Mouse (Mus musculus): Measurements from ENCODE around the gene Tnks2. TPM values are rescaled to one million over a fixed set of nuclear protein-coding genes. Genes with fewer than 3 reads are reported as not detected.

Gene Tnks2
- polyA plus RNA-seq, 1 experiment from 2014 or later, result 73.8 TPM

DNA sequence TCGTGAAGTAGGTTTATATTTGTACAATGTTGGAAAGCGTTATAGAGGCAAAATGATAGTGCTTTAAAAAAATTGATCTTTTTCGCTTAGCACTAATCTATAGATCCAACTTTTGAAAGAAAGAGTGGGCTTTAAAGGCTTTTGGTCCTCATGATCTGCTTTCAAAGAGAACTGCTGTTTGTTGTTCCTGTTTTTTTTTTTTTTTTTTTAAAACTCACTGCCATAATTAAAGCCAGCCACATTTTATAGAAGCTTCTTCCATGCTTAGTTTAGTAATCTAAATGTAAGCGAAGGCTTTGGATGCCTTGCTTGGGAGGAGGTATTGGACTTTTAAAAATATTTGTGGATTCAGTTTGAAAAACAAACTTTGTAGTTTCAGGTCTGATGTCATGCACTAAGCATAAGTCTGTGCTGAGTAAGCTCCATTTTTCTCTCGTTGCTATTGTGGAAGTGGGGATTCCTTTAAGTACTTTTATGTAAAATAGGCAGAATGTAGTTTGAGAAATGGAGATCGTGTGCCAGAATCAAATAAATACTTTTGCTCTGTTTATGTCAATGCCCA is 93.8 kb downstream of the Tnks2 start:
- ATAC-seq (replicated peaks; ENCODE audit: low FRiP score, low TSS enrichment, low read depth) (no peak), DNase-seq (ENCODE audit: low spot score) (no peak)
- H3K27me3 ChIP-seq (replicated peaks; ENCODE audit: control insufficient read depth, insufficient read depth, low read length), result no peaks in the 10 kb centered on the region
- no peaks in the 10 kb centered on the region for H3K9me3 ChIP-seq (ENCODE audit: control insufficient read depth, low read length)
- no peak overlapping the region for H3K9ac ChIP-seq (ENCODE audit: low read length)
- H3K4me1 ChIP-seq (replicated peaks; ENCODE audit: control insufficient read depth, insufficient read depth, low read length), result peaks cover 13% of the 10 kb centered on the region
- H3K4me3 ChIP-seq (ENCODE audit: low read depth, low read length), result no peak overlapping the region
- no peak overlapping the region for H3K27ac ChIP-seq (ENCODE audit: low read depth)
- WGBS, result 85% methylated on average over 6 of the region's 6 CpGs
- H3K36me3 ChIP-seq (ENCODE audit: control insufficient read depth, insufficient read depth, low read length), result no peaks in the 10 kb centered on the region
- H3K4me2 ChIP-seq (ENCODE audit: low read length), result peak overlapping the region; percentile 66

DNA sequence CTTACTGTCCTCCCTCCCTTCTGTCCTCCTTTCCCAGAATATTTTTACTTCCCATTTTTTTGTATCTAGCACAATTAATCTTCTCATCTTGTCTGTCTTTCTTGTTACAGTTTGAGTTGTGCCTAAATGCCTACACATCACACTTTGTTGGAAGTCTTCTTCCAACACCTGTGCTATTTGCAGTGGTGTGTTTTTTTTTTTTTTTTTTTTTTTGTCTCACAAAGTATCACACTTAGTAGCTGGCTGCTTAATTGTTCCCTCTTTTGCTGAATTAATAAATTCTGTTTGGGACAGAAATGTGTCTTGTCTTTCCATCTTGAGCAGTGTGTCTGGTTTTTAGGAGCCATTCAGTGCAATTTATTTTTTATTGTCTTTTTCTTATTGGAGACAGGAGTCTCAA is 95.8 kb downstream of the Tnks2 start:
- no peak for DNase-seq (ENCODE audit: low spot score)
- Histone ChIP-seq H3K9ac (ENCODE audit: low read length) (no peak overlapping the region), H3K27me3 (replicated peaks; ENCODE audit: control insufficient read depth, insufficient read depth, low read length) (no peaks in the 10 kb centered on the region), H3K4me1 (replicated peaks; ENCODE audit: control insufficient read depth, insufficient read depth, low read length) (peaks cover 13% of the 10 kb centered on the region), H3K27ac (ENCODE audit: low read depth) (no peak overlapping the region), H3K36me3 (ENCODE audit: control insufficient read depth, insufficient read depth, low read length) (no peaks in the 10 kb centered on the region), H3K4me2 (ENCODE audit: low read length) (no peak overlapping the region), H3K4me3 (ENCODE audit: low read depth, low read length) (no peak overlapping the region), H3K9me3 (ENCODE audit: control insufficient read depth, low read length) (no peaks in the 10 kb centered on the region)
- ATAC-seq (replicated peaks; ENCODE audit: low FRiP score, low TSS enrichment, low read depth), result no peak

DNA sequence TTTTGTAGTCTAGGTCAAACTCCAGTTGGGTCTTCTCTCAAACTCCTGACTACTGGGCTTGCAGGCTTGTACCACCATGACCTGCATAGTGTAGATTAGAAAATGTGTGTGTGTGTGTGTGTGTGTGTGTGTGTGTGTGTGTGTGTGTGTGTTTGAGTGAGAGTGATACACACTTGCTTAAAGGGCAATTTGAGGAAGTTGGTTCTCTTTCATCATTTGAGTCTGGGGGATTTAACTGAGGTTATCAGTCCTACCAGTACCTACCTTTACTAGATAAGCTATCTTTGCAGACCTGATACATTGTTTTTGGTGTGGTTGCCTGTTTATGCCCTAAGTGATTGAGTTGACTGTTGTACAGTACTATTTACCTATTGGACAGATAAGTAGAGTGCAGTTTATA is 98.1 kb downstream of the Tnks2 start:
- Histone ChIP-seq H3K9ac (ENCODE audit: low read length) (no peak overlapping the region), H3K9me3 (ENCODE audit: control insufficient read depth, low read length) (no peaks in the 10 kb centered on the region), H3K4me1 (replicated peaks; ENCODE audit: control insufficient read depth, insufficient read depth, low read length) (peaks cover 5% of the 10 kb centered on the region), H3K36me3 (ENCODE audit: control insufficient read depth, insufficient read depth, low read length) (no peaks in the 10 kb centered on the region), H3K27me3 (replicated peaks; ENCODE audit: control insufficient read depth, insufficient read depth, low read length) (no peaks in the 10 kb centered on the region), H3K27ac (ENCODE audit: low read depth) (no peak overlapping the region), H3K4me2 (ENCODE audit: low read length) (no peak overlapping the region), H3K4me3 (ENCODE audit: low read depth, low read length) (no peak overlapping the region)
- DNase-seq (ENCODE audit: low spot score) (no peak), ATAC-seq (replicated peaks; ENCODE audit: low FRiP score, low TSS enrichment, low read depth) (no peak)

DNA sequence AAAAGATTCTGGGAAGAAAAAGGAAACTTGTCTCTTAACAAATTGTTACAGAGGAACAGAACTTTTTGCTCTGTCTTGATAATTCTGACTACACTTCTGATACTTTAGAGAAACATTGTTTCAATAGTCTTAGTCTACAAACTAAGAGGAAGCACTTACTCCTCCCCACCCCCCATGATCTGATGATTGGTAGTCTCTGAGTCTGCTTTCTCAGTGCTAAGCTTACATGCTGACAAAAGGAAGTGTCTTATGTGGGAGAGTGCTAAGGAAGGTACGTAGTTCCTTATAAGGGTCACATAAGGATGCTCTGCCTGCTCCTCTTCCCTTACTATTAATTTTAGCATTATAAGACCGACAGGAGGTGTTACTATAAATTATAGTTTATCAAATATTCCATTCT is 98.6 kb downstream of the Tnks2 start:
- Histone ChIP-seq H3K27me3 (replicated peaks; ENCODE audit: control insufficient read depth, insufficient read depth, low read length) (no peaks in the 10 kb centered on the region), H3K9ac (ENCODE audit: low read length) (no peak overlapping the region), H3K4me1 (replicated peaks; ENCODE audit: control insufficient read depth, insufficient read depth, low read length) (peaks cover under 1% of the 10 kb centered on the region), H3K36me3 (ENCODE audit: control insufficient read depth, insufficient read depth, low read length) (no peaks in the 10 kb centered on the region), H3K4me2 (ENCODE audit: low read length) (no peak overlapping the region), H3K4me3 (ENCODE audit: low read depth, low read length) (no peak overlapping the region), H3K27ac (ENCODE audit: low read depth) (no peak overlapping the region), H3K9me3 (ENCODE audit: control insufficient read depth, low read length) (no peaks in the 10 kb centered on the region)
- WGBS, result 86% methylated on average over 2 of the region's 2 CpGs
- DNase-seq (ENCODE audit: low spot score) (no peak), ATAC-seq (replicated peaks; ENCODE audit: low FRiP score, low TSS enrichment, low read depth) (no peak)

DNA sequence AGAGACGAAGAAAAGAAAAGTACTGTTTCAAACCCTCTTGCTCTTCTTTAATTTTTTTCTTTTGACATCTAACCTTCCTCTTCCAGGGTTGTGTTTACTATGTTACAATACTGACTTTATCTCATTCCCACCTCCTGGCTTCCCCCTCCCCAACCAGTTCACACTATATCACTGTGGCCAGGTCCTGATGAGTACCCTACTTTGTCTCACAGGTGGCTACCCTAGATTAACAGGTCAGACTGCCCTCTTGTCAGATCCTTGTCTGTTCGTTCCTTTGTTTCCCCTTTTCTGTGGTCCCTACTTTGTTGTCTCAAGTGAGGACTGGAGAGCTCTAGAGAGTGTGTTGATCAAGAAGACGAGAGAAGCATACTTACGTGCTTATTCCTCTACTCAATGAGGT is 102.3 kb downstream of the Tnks2 start:
- no peak overlapping the region for H3K4me2 ChIP-seq (ENCODE audit: low read length)
- H3K36me3 ChIP-seq (ENCODE audit: control insufficient read depth, insufficient read depth, low read length), result no peaks in the 10 kb centered on the region
- no peak overlapping the region for H3K27ac ChIP-seq (ENCODE audit: low read depth)
- H3K27me3 ChIP-seq (replicated peaks; ENCODE audit: control insufficient read depth, insufficient read depth, low read length), result no peaks in the 10 kb centered on the region
- no peak overlapping the region for H3K9ac ChIP-seq (ENCODE audit: low read length)
- no peaks in the 10 kb centered on the region for H3K4me1 ChIP-seq (replicated peaks; ENCODE audit: control insufficient read depth, insufficient read depth, low read length)
- DNase-seq (ENCODE audit: low spot score), result no peak
- WGBS, result 86% methylated on average over 4 of the region's 4 CpGs
- ATAC-seq (replicated peaks; ENCODE audit: low FRiP score, low TSS enrichment, low read depth), result no peak
- H3K9me3 ChIP-seq (ENCODE audit: control insufficient read depth, low read length), result no peaks in the 10 kb centered on the region
- H3K4me3 ChIP-seq (ENCODE audit: low read depth, low read length), result no peak overlapping the region

DNA sequence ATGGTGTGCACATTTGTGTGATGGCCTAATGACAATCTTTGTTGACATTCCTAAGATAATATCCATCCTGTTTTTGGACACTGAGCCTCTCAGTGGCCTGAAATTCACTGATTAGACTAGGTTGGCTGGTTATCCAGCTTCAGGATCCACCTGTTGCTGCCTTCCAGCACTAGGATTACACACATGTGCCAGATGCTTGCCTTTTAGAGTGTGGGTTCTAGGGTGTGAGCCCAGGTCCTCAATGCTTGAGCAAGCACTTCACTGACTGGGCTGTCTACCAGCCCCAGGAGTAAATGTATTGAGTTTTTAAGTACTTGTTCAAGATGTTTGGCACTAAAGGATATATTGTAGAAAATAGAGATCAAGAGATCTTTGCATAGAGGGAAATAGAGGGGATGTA is 104.0 kb downstream of the Tnks2 start:
- no peaks in the 10 kb centered on the region for H3K36me3 ChIP-seq (ENCODE audit: control insufficient read depth, insufficient read depth, low read length)
- no peak for ATAC-seq (replicated peaks; ENCODE audit: low FRiP score, low TSS enrichment, low read depth)
- no peak for DNase-seq (ENCODE audit: low spot score)
- no peaks in the 10 kb centered on the region for H3K4me1 ChIP-seq (replicated peaks; ENCODE audit: control insufficient read depth, insufficient read depth, low read length)
- H3K4me3 ChIP-seq (ENCODE audit: low read depth, low read length), result no peak overlapping the region
- no peaks in the 10 kb centered on the region for H3K27me3 ChIP-seq (replicated peaks; ENCODE audit: control insufficient read depth, insufficient read depth, low read length)
- H3K4me2 ChIP-seq (ENCODE audit: low read length), result no peak overlapping the region
- H3K9me3 ChIP-seq (ENCODE audit: control insufficient read depth, low read length), result no peaks in the 10 kb centered on the region
- no peak overlapping the region for H3K9ac ChIP-seq (ENCODE audit: low read length)
- H3K27ac ChIP-seq (ENCODE audit: low read depth), result no peak overlapping the region

DNA sequence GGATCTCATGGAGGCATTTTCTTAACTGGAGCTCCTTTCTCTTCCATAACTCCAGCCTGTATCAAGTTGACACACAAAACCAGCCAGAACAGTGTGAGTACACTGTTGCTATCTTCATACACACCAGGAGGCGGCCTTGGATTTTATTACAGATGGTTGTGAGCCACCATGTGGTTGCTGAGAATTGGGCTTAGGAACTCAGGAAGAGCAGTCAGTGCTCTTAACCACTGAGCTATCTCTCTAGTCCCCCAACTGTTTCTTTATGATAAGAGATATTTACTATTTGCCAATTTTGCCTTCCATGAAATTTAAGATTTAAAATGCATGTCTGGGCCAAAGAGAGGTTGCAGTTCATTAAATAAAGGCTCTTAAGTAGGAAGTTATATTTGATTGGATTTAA is 106.0 kb downstream of the Tnks2 start:
- Histone ChIP-seq H3K9ac (ENCODE audit: low read length) (no peak overlapping the region), H3K4me3 (ENCODE audit: low read depth, low read length) (no peak overlapping the region), H3K27ac (ENCODE audit: low read depth) (no peak overlapping the region), H3K27me3 (replicated peaks; ENCODE audit: control insufficient read depth, insufficient read depth, low read length) (no peaks in the 10 kb centered on the region), H3K4me1 (replicated peaks; ENCODE audit: control insufficient read depth, insufficient read depth, low read length) (no peaks in the 10 kb centered on the region), H3K36me3 (ENCODE audit: control insufficient read depth, insufficient read depth, low read length) (0 out of 2 replicates have a peak, but pooled peaks cover 4% of the 10 kb centered on the region), H3K9me3 (ENCODE audit: control insufficient read depth, low read length) (no peaks in the 10 kb centered on the region), H3K4me2 (ENCODE audit: low read length) (no peak overlapping the region)
- 84% methylated on average over 1 of the region's 1 CpGs for WGBS
- DNase-seq (ENCODE audit: low spot score) (no peak), ATAC-seq (replicated peaks; ENCODE audit: low FRiP score, low TSS enrichment, low read depth) (no peak)

Other genes with a start within 250 kb of the Tnks2 start
- 10.0 and 11.7 TPM in 2 replicates for gene Ppp1r3c, start 97.6 kb upstream of the Tnks2 start, polyA plus RNA-seq (2014; fragmentation: Nextera tagmentation; extraction: Ambion mirVana)
- gene Fgfbp3, start 85.4 kb downstream of the Tnks2 start, polyA plus RNA-seq (2014; fragmentation: Nextera tagmentation; extraction: Ambion mirVana), result 3.5 and 3.8 TPM in 2 replicates
- gene Btaf1, start 91.8 kb downstream of the Tnks2 start, polyA plus RNA-seq (2014; fragmentation: Nextera tagmentation; extraction: Ambion mirVana), result 15.3 and 16.0 TPM in 2 replicates